8 mouse cellular contexts compared by ENCODE assay signal in the genomic region with DNA sequence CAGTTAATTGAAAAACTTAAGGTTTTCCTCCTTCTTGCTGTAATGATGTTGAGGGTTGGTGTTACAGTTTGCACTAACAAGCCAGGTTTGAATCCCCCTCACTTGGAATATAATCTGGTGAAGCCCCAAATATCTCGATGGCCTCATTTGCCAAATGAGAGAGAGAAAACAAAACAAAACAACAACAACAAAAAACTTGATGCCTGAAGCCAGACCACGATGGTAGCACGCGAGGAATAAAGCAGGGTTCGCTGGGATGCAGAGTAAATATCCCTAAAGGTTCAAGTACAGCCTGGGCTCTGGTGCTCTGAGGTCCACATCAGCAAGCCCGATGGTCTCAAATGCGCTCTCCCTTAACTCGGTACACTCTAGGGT. TPM values are rescaled to one million over a fixed set of nuclear protein-coding genes. Genes with fewer than 3 reads are reported as not detected.
DNase-seq lines count a peak whose midpoint lies in the region; ATAC-seq and TF ChIP-seq lines count a peak whose summit lies in the region.

No protein-coding gene starts in this region.

- H3K4me2 ChIP-seq in kidney, embryonic 14.5 days (replicated peaks; ENCODE audit: low read depth, low read length) = peak overlapping the region; percentile 90
- H3K4me2 ChIP-seq in hindbrain, postnatal 0 days (ENCODE audit: low read depth, low read length) = peak overlapping the region; percentile 82
- peak overlapping the region; percentile 64 for H3K4me2 ChIP-seq in midbrain, postnatal 0 days (ENCODE audit: low read depth, low read length, poor library complexity, severe bottlenecking)

- peak overlapping the region; percentile 55 for H3K4me3 ChIP-seq in kidney, embryonic 14.5 days (ENCODE audit: low read length)
- H3K4me3 ChIP-seq in brown adipose tissue, adult 24 weeks (ENCODE audit: insufficient read depth, low read depth, low read length) = peak overlapping the region; percentile 80
- H3K4me3 ChIP-seq in hindbrain, postnatal 0 days (ENCODE audit: low read length) = peak overlapping the region; percentile 53
- H3K4me3 ChIP-seq in midbrain, postnatal 0 days (ENCODE audit: low read depth, low read length) = peak overlapping the region; percentile 52

- TF ChIP-seq CTCF in hindbrain, postnatal 0 days (IDR thresholded peaks at IDR 0.05; ENCODE audit: low read depth) = no peak
- TF ChIP-seq CTCF in midbrain, postnatal 0 days (IDR thresholded peaks at IDR 0.05) = no peak

- 24% methylated on average over 8 of the region's 8 CpGs for WGBS in kidney, embryonic 14.5 days
- 25% methylated on average over 8 of the region's 8 CpGs for WGBS in hindbrain, postnatal 0 days
- WGBS in midbrain, postnatal 0 days = 19% methylated on average over 8 of the region's 8 CpGs

- no peak for ATAC-seq in kidney, embryonic 14.5 days (ENCODE audit: low FRiP score, low TSS enrichment)
- no peak for ATAC-seq in hindbrain, postnatal 0 days
- ATAC-seq in midbrain, postnatal 0 days (ENCODE audit: low FRiP score) = 0 out of 2 replicates have a peak, but pooled peaks have one; percentile 23

- no peak overlapping the region for H3K27ac ChIP-seq in kidney, embryonic 14.5 days (ENCODE audit: low read depth, low read length)
- peak overlapping the region; percentile 18; the same call in 1 of the 2 replicates for H3K27ac ChIP-seq in brown adipose tissue, adult 24 weeks (replicated peaks; ENCODE audit: low read depth, low read length)
- H3K27ac ChIP-seq in hindbrain, postnatal 0 days = no peak overlapping the region
- no peak overlapping the region for H3K27ac ChIP-seq in midbrain, postnatal 0 days (ENCODE audit: low read depth, low read length)

- peaks cover 2% of the 10 kb centered on the region for H3K4me1 ChIP-seq in kidney, embryonic 14.5 days (ENCODE audit: control insufficient read depth, insufficient read depth, low read length)
- peaks cover 4% of the 10 kb centered on the region; the same call in 1 of the 2 replicates for H3K4me1 ChIP-seq in brown adipose tissue, adult 24 weeks (ENCODE audit: control insufficient read depth, insufficient read depth, insufficient read length, low read length)
- H3K4me1 ChIP-seq in hindbrain, postnatal 0 days (ENCODE audit: insufficient read depth, low read length) = 0 out of 2 replicates have a peak, but pooled peaks cover 3% of the 10 kb centered on the region
- H3K4me1 ChIP-seq in midbrain, postnatal 0 days (ENCODE audit: insufficient read depth, low read length) = no peaks in the 10 kb centered on the region; the same call in 1 of the 2 replicates

- no peak for DNase-seq in kidney, postnatal 14 days
- DNase-seq in hindbrain, postnatal 0 days (ENCODE audit: low spot score) = no peak
- DNase-seq in midbrain, postnatal 0 days (ENCODE audit: low spot score) = no peak
- no peak for DNase-seq in cerebellum, adult 18-20 months
- no peak for DNase-seq in MN1 (ENCODE audit: low spot score)
- DNase-seq in gastrocnemius, postnatal 36 days = no peak

- intact Hi-C loops in gastrocnemius, postnatal 36 days (cut with DNase I) = no loop called here

- no peaks in the 10 kb centered on the region for H3K36me3 ChIP-seq in kidney, embryonic 14.5 days (ENCODE audit: control insufficient read depth, insufficient read depth, low read length)
- no peaks in the 10 kb centered on the region for H3K36me3 ChIP-seq in hindbrain, postnatal 0 days (ENCODE audit: insufficient read depth, low read length)
- no peaks in the 10 kb centered on the region for H3K36me3 ChIP-seq in midbrain, postnatal 0 days (ENCODE audit: insufficient read depth, low read length)

- peaks cover 9% of the 10 kb centered on the region for H3K27me3 ChIP-seq in kidney, embryonic 14.5 days (ENCODE audit: control insufficient read depth, insufficient read depth, low read length)
- H3K27me3 ChIP-seq in hindbrain, postnatal 0 days (ENCODE audit: insufficient read depth, low read length) = no peaks in the 10 kb centered on the region
- H3K27me3 ChIP-seq in midbrain, postnatal 0 days (ENCODE audit: insufficient read depth, low read length) = peaks cover 8% of the 10 kb centered on the region; the same call in 1 of the 2 replicates

- no peaks in the 10 kb centered on the region for H3K9me3 ChIP-seq in kidney, embryonic 14.5 days (ENCODE audit: control insufficient read depth, low read length)
- H3K9me3 ChIP-seq in hindbrain, postnatal 0 days (ENCODE audit: low read length) = no peaks in the 10 kb centered on the region
- no peaks in the 10 kb centered on the region for H3K9me3 ChIP-seq in midbrain, postnatal 0 days (ENCODE audit: low read length)

- H3K9ac ChIP-seq in kidney, embryonic 14.5 days (ENCODE audit: low read depth, low read length) = peak overlapping the region; percentile 69
- peak overlapping the region; percentile 47; the same call in 1 of the 2 replicates for H3K9ac ChIP-seq in hindbrain, postnatal 0 days (replicated peaks; ENCODE audit: low read length)
- 0 out of 2 replicates have a peak overlapping the region, but pooled peaks have one; percentile 47 for H3K9ac ChIP-seq in midbrain, postnatal 0 days (replicated peaks; ENCODE audit: low read length, poor library complexity, severe bottlenecking)

RNA-seq across cellular contexts. Expression of gene Papss2, which starts 0.5 kb away (rescaled TPM):
- polyA plus RNA-seq in kidney, embryonic 14.5 days (2014; fragmentation: Nextera tagmentation; extraction: Ambion mirVana) = 10.9 and 19.1 TPM in 2 replicates
- 9.3 and 11.6 TPM in 2 replicates for polyA plus RNA-seq in brown adipose tissue, adult 24 weeks (2012; ENCODE audit: insufficient read depth, insufficient read length, missing spikeins)
- 6.5 and 7.1 TPM in 2 replicates for total RNA-seq in hindbrain, postnatal 0 days (2014; rRNA removed)
- 2.0 and 2.7 TPM in 2 replicates for polyA plus RNA-seq in hindbrain, postnatal 0 days (2015; fragmentation: Nextera tagmentation; extraction: Ambion mirVana)
- total RNA-seq in midbrain, postnatal 0 days (2014; rRNA removed) = 5.9 TPM in 2 replicates
- polyA plus RNA-seq in midbrain, postnatal 0 days (2015; fragmentation: Nextera tagmentation; extraction: Ambion mirVana) = 1.8 and 2.3 TPM in 2 replicates
- 1 to 10 TPM; 4.4 to 5.3 TPM for total RNA-seq in gastrocnemius, postnatal 36 days (2021)
